Mouse (Mus musculus): Measurements from ENCODE around the gene Acadm.

- TF ChIP-seq CTCF (IDR thresholded peaks at IDR 0.05; ENCODE audit: low read depth) (no peak), EP300 (IDR thresholded peaks at IDR 0.05; ENCODE audit: low read depth) (0 out of 2 replicates have a peak, but pooled peaks have one; percentile 12)
Observed at GRCm38 (mm10) chr3:153910489-153910888, 33.9 kb downstream of the Acadm start.

Measured in liver, embryonic 14.5 days (tissue).